Mouse (Mus musculus) adrenal gland (tissue): Measurements from ENCODE around the gene Mfsd6.

Source experiments
- intact Hi-C: fragments of 180-260 bp; cut with DNase I; formaldehyde crosslinking; loops from one replicate; pipeline ENCODE4 v1.15.1; 2025
- long read RNA-seq, 2 experiments: library from polyadenylated mRNA; unstranded; transcript quantifications; one replicate each; pipeline ENCODE4 v2.0.0; 2020; ENCODE audit warnings: borderline replicate concordance in 1 of 2; ENCODE audit not compliant: insufficient replicate concordance in 1 of 2

Mfsd6 gene
- long read RNA-seq, experiment 1, full-length matches to known transcripts, result 8 of 11 reads
- long read RNA-seq, experiment 1, partial matches to known transcripts, result 1 of 11 reads
- long read RNA-seq, experiment 1, other reads (novel, unspliced or antisense), result 2 of 11 reads
- long read RNA-seq, experiment 2, full-length matches to known transcripts, result 8 of 13 reads
- long read RNA-seq, experiment 2, partial matches to known transcripts, result 2 of 13 reads
- long read RNA-seq, experiment 2, other reads (novel, unspliced or antisense), result 3 of 13 reads

- intact Hi-C loops, result loop anchor here (5.0 kb wide), 1 partner anchor 80 kb away; no protein-coding TSS in a partner anchor
Observed at GRCm38 (mm10) chr1:52727056-52727900, at the start of gene Mfsd6. TSS of gene Mfsd6 (minus strand) at chr1:52727462.

DNA sequence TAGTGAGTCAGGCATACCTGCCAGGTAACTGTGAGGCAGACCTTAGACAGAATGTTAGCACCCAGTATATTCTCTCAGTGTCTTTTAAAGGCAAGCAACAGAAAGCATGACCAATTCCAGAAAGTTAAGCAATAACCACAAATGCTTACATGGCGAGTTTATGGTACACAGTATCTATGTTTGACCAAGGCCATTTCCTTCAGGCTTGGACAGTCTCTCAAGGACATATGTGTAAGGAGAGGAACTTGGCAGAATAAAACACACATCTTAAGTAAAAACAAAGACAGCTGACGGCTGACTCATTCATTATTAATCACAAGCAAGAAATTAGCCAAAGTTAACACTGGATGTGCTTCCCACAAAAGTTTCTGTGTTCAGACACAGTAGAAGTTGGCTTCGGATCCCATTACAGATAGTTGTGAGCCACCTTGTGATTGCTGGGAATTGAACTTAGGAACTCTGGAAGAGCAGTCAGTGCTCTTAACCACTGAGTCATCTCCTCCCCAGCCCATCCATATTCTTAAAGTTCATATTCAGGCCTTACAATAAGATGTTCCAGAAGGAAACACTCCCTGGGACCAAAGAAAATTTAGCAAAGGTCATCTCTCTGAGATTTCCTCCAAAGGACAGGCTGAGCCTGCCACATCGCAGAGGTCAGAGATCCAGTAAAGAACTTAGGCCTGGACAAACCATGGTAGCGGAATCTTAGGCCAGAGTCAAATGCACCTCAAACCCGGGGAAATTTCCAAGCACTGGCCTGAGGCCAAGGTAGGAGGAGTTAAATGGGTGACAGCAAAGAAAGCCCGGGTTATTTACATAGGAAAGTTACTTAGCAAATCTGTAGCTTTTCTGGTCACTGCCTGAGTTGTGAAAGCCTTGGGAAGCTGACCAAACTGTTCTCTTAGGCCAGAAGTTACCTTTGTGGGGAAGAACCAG is 38.2 kb upstream of the Mfsd6 start:
- intact Hi-C loops, result no loop called here

DNA sequence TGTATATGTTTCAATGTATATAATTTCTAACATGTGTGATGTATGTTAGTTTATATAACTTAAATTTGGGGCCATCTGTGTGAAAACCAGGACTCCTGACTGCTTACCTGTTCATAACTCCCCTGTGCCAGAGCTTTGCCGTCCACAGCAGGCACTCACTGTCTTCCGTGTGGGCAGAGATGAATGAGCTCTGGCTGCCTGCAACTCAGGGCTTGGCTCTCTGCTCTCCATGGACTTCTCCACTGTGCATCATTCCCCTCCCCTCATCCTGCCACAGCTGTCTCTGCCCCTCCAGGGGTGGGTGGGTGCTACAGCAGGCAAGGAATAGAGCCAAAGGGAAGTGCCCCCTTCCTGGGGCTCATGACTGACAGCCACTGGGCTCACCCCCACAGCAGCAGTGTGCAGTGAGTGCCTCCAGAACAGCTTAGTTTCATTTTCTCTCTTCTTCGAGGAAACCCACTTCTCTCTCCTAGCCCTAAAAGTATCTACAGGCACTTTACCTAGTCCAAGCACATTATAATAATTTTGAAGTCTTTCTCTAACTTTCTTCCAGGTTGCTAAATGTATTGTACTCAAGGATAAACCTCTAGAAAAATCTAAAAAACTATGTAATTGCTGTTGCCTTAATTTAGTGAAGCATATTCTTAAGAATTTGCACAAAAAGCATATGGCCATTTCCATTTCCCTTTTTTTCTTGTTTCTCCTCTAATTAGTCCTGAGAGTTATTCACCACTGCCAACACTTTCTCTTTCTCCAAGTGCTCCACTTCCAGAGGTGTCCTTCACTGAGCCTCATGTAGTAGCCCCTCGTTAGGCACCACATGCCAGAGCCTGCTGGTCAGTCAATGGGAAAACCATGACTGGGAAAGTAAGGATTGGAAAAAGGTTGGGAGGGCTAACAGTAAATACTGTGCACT is 36.9 kb upstream of the Mfsd6 start:
- intact Hi-C loops, result no loop called here

- intact Hi-C loops, result no loop called here
Observed at GRCm38 (mm10) chr1:52758174-52758573, 30.9 kb upstream of the Mfsd6 start.

GRCm38 (mm10) chr1:52754331-52754730 is 27.1 kb upstream of the Mfsd6 start:
- intact Hi-C loops, result no loop called here

DNA sequence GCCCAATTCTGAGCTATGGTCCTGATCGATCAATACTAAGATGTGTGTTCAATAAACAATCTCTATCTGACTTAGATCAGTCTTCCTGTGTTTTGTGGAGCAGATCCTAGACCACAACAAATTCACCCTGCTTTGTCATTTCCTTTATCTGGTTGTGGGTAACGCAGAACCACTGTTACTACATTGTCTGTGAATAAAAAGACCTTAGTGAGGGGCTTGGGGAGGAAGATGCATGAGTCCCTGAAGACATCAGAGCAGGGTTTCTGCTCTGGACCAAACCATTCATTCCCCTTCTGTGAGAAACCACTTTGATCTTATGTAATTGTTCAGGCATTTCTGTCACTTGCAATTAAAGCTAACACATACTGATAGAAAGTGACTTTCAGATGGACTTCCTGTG is 26.6 kb upstream of the Mfsd6 start:
- intact Hi-C loops, result no loop called here

GRCm38 (mm10) chr1:52752706-52753105 is 25.4 kb upstream of the Mfsd6 start:
- intact Hi-C loops, result no loop called here

GRCm38 (mm10) chr1:52751634-52752033 is 24.4 kb upstream of the Mfsd6 start:
- intact Hi-C loops, result no loop called here

DNA sequence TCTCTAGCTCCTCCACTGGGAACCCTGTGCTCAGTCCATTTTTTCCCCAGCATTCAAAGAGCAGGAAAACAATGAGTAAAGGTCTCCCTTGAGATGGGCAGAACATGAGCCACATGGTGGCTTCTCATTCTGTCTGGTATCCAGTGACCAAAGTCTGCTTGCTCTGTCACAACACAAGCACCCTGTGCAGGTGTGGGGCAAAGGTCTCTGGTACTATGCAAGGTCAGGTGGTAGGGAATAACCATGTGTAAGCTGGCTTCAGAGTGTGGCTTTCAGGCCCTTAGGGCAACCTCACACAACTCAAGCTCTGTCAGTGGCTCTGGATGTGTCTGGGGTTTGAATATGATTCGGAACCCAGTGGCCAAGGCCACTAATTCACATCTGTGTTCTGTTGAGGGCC is 22.7 kb upstream of the Mfsd6 start:
- intact Hi-C loops, result loop anchor here (5.0 kb wide), 2 partner anchors 103 to 453 kb away; no protein-coding TSS in a partner anchor

- intact Hi-C loops, result loop anchor here (5.0 kb wide), 2 partner anchors 101 to 451 kb away; no protein-coding TSS in a partner anchor
Observed at GRCm38 (mm10) chr1:52748260-52748659, 21.0 kb upstream of the Mfsd6 start.

GRCm38 (mm10) chr1:52742567-52742966 is 15.3 kb upstream of the Mfsd6 start:
- intact Hi-C loops, result no loop called here

DNA sequence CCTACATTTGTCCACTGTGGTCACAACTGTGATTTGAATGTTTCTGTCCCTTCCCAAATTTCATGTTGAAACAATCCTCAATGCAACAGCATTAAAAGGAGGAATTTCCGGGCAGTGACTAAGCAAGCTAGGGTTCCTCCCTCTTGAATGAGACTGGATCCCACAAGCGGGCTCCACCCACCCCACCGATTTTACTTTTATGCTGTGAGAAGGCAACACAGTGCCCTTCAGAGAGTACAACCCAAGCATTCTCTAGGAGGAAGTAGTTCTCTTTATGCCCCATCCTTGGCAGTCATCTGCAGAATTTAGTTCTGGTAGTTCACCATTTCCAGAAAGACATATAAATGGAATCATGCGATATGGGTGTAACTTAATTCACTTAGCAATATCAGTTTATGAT is 6.9 kb upstream of the Mfsd6 start:
- intact Hi-C loops, result no loop called here

DNA sequence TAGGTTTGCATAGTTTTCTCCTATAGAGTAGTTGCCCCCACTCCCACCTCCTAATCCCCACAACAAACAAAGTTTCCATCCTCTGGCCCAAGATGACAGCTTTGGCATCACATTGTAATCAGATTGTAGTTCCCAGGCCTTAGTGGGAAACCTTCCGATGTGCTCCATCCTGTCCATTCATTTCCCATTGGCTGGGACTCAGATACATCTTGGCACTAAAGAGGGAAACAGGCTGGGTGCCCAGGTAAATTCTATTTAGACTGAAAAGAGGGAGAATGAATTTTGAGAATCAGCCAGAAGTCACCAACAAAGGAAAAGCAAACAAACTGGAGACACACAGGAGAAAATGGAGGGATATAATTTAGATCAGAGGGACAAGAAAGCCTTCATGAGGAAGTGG is 3.0 kb upstream of the Mfsd6 start:
- intact Hi-C loops, result no loop called here

GRCm38 (mm10) chr1:52728857-52729489 is 1.7 kb upstream of the Mfsd6 start:
- intact Hi-C loops, result loop anchor here (5.0 kb wide), 1 partner anchor 82 kb away; no protein-coding TSS in a partner anchor

DNA sequence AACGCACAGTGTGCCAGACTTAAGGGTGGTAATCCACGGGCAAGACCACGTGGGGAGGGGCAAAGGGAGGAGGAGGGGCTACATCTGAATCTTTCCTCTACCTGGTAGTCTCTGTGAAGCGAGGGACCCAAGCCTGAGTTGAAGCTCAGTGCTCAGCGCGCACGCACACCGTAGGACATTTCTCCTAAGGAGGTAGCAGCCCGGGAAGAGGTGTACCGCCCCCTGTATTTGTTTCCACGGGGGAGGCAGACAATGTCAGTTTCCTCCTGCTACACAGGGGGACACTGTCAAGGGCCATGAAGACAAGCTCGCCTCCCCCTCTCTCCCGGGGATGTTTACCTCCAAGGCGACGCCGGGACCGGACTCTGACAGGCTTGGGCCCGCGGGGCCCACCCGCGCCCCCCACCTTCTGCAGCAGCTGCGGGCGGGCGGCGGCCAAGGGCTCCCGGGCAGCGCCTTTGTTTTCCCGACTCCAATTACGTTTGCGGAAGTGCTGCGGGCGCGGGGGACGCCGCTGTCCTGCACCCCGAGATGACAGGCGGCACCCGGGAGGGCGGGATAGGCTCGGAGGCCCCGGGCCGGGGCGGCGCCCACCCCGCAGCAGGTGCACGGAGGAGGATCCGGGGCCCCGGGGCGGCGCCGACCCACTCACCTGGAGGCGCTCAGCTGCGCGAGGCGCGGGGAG is 749 bp downstream of the Mfsd6 start:
- intact Hi-C loops, result loop anchor here (5.0 kb wide), 1 partner anchor 79 kb away; no protein-coding TSS in a partner anchor

DNA sequence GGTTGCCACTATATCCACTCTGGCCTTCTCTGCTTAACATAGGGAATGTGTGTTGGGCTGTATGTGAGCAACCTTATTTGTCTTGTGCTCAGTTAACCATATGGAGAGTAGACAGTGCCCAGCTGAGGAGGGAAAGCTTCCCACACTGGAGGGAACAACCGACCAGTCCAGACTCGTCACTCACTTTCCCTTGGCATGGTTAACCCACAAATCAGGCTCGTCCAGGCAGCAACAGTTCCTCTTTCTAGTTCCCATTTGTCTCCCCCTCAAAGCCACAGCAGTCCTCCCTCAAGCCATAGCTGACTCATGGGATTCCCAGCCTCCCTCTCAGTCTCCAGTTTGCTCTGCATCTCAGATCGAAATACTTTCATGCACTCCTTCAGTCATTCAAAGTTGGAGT is 4.7 kb downstream of the Mfsd6 start:
- intact Hi-C loops, result no loop called here

GRCm38 (mm10) chr1:52719096-52719495 is 8.2 kb downstream of the Mfsd6 start:
- intact Hi-C loops, result no loop called here

- intact Hi-C loops, result no loop called here
Observed at GRCm38 (mm10) chr1:52718068-52718748, 9.1 kb downstream of the Mfsd6 start.
